Mouse (Mus musculus) limb, embryonic 15.5 days (tissue): ENCODE results near the gene Rcor1. TPM values are rescaled to one million over a fixed set of nuclear protein-coding genes. Genes with fewer than 3 reads are reported as not detected.
A peak's percentile ranks its signal among the peaks of the same experiment; 100 is the strongest.

Experiments used
- ATAC-seq: fragments of 200-750 bp; cut with Nextera tagmentation; 2 replicates; pipeline ENCODE4 v1.8.0; 2017; ENCODE audit warnings: low read depth, moderate TSS enrichment; ENCODE audit not compliant: insufficient number of reproducible peaks, low FRiP score, low TSS enrichment
- H3K27ac ChIP-seq: fragments of 300-500 bp; sonication (generic); 2 replicates; pipeline ENCODE4 v1.5.1; 2015; ENCODE audit warnings: moderate library complexity, mild to moderate bottlenecking, inconsistent platforms
- H3K27me3 ChIP-seq: fragments of 300-500 bp; sonication (generic); 2 replicates; pipeline ENCODE4 v1.6.1; 2015; ENCODE audit warnings: inconsistent platforms
- H3K36me3 ChIP-seq: fragments of 300-500 bp; sonication (generic); 2 replicates; pipeline ENCODE4 v1.6.1; 2015; ENCODE audit warnings: inconsistent platforms
- H3K4me1 ChIP-seq: fragments of 300-500 bp; sonication (generic); 2 replicates; pipeline ENCODE4 v1.6.1; 2015; ENCODE audit warnings: inconsistent platforms
- H3K4me2 ChIP-seq: fragments of 300-500 bp; sonication (generic); 2 replicates; pipeline ENCODE4 v1.6.1; 2015; ENCODE audit warnings: mild to moderate bottlenecking, inconsistent platforms
- H3K4me3 ChIP-seq: fragments of 300-500 bp; sonication (generic); 2 replicates; pipeline ENCODE4 v1.5.1; 2015; ENCODE audit warnings: mild to moderate bottlenecking, inconsistent platforms
- H3K9ac ChIP-seq: fragments of 300-500 bp; sonication (generic); 2 replicates; pipeline ENCODE4 v1.6.1; 2015; ENCODE audit warnings: inconsistent platforms
- H3K9me3 ChIP-seq: fragments of 300-500 bp; sonication (generic); 2 replicates; pipeline ENCODE4 v1.6.1; 2016; ENCODE audit warnings: inconsistent platforms
- WGBS: fragments of 180-500 bp; shearing (Covaris S2); methylation state at CpG from one replicate; pipeline ENCODE4 v1.1.7; 2015; 5-methylcytosine and 5-hydroxymethylcytosine counted together
- polyA plus RNA-seq: library from polyadenylated mRNA; unstranded; fragments of >200 nt; fragmentation: Nextera tagmentation; extraction: Ambion mirVana; gene quantifications from 2 replicates; pipeline ENCODE4 v1.2.1, GENCODE M21; 2015

Gene Rcor1
- polyA plus RNA-seq, 1 experiment from 2014 or later = 13.5 TPM

GRCm38 (mm10) chr12:111111176-111111575, 72.0 kb downstream of the Rcor1 start:
- 90% methylated on average over 8 of the region's 8 CpGs for WGBS
- no peak overlapping the region for H3K4me2 ChIP-seq
- no peaks in the 10 kb centered on the region for H3K4me1 ChIP-seq
- ATAC-seq = no peak
- H3K9ac ChIP-seq = no peak overlapping the region
- no peak overlapping the region for H3K4me3 ChIP-seq
- no peaks in the 10 kb centered on the region for H3K27me3 ChIP-seq
- H3K9me3 ChIP-seq = no peaks in the 10 kb centered on the region
- peaks cover 88% of the 10 kb centered on the region for H3K36me3 ChIP-seq
- no peak overlapping the region for H3K27ac ChIP-seq

- 94% methylated on average over 5 of the region's 5 CpGs for WGBS
- H3K27me3 ChIP-seq = no peaks in the 10 kb centered on the region
- no peak overlapping the region for H3K9ac ChIP-seq
- H3K4me1 ChIP-seq = no peaks in the 10 kb centered on the region
- H3K9me3 ChIP-seq = no peaks in the 10 kb centered on the region
- no peak overlapping the region for H3K4me2 ChIP-seq
- no peak for ATAC-seq
- no peak overlapping the region for H3K4me3 ChIP-seq
- no peak overlapping the region for H3K27ac ChIP-seq
- H3K36me3 ChIP-seq = peaks cover 84% of the 10 kb centered on the region
Measured at GRCm38 (mm10) chr12:111114593-111114992, 75.4 kb downstream of the Rcor1 start.

GRCm38 (mm10) chr12:111119506-111120085, 80.4 kb downstream of the Rcor1 start:
- H3K4me1 ChIP-seq = no peaks in the 10 kb centered on the region
- WGBS = 95% methylated on average over 5 of the region's 5 CpGs
- H3K4me2 ChIP-seq = no peak overlapping the region
- ATAC-seq = no peak
- peaks cover 44% of the 10 kb centered on the region for H3K36me3 ChIP-seq
- no peaks in the 10 kb centered on the region for H3K27me3 ChIP-seq
- H3K4me3 ChIP-seq = no peak overlapping the region
- no peak overlapping the region for H3K9ac ChIP-seq
- H3K27ac ChIP-seq = no peak overlapping the region
- H3K9me3 ChIP-seq = no peaks in the 10 kb centered on the region

GRCm38 (mm10) chr12:111120976-111121645, 82.0 kb downstream of the Rcor1 start:
- Histone ChIP-seq H3K4me2 (no peak overlapping the region), H3K9ac (no peak overlapping the region), H3K36me3 (peaks cover 33% of the 10 kb centered on the region), H3K9me3 (no peaks in the 10 kb centered on the region), H3K4me1 (no peaks in the 10 kb centered on the region; the same call in 1 of the 2 replicates), H3K27ac (no peak overlapping the region), H3K4me3 (no peak overlapping the region), H3K27me3 (no peaks in the 10 kb centered on the region)
- no peak for ATAC-seq
- 89% methylated on average over 9 of the region's 9 CpGs for WGBS

GRCm38 (mm10) chr12:111122332-111122852, 83.2 kb downstream of the Rcor1 start:
- H3K27me3 ChIP-seq = no peaks in the 10 kb centered on the region
- no peak overlapping the region for H3K4me3 ChIP-seq
- H3K9ac ChIP-seq = no peak overlapping the region
- H3K27ac ChIP-seq = no peak overlapping the region
- no peak for ATAC-seq
- no peaks in the 10 kb centered on the region for H3K9me3 ChIP-seq
- H3K36me3 ChIP-seq = peaks cover 21% of the 10 kb centered on the region
- H3K4me2 ChIP-seq = no peak overlapping the region
- no peaks in the 10 kb centered on the region; the same call in 1 of the 2 replicates for H3K4me1 ChIP-seq

GRCm38 (mm10) chr12:111124601-111125260, 85.6 kb downstream of the Rcor1 start:
- no peaks in the 10 kb centered on the region for H3K27me3 ChIP-seq
- no peaks in the 10 kb centered on the region for H3K9me3 ChIP-seq
- no peak overlapping the region for H3K4me2 ChIP-seq
- no peak overlapping the region for H3K27ac ChIP-seq
- H3K9ac ChIP-seq = no peak overlapping the region
- H3K36me3 ChIP-seq = peaks cover 3% of the 10 kb centered on the region
- H3K4me1 ChIP-seq = no peaks in the 10 kb centered on the region; the same call in 1 of the 2 replicates
- WGBS = 72% methylated on average over 14 of the region's 14 CpGs
- ATAC-seq = no peak
- no peak overlapping the region for H3K4me3 ChIP-seq

- no peak for ATAC-seq
- 71% methylated on average over 6 of the region's 6 CpGs for WGBS
- H3K9me3 ChIP-seq = 0 out of 2 replicates have a peak, but pooled peaks cover 2% of the 10 kb centered on the region
- no peak overlapping the region for H3K4me2 ChIP-seq
- no peaks in the 10 kb centered on the region for H3K36me3 ChIP-seq
- no peak overlapping the region for H3K4me3 ChIP-seq
- no peaks in the 10 kb centered on the region; the same call in 1 of the 2 replicates for H3K4me1 ChIP-seq
- H3K9ac ChIP-seq = no peak overlapping the region
- no peaks in the 10 kb centered on the region for H3K27me3 ChIP-seq
- H3K27ac ChIP-seq = no peak overlapping the region
Measured at GRCm38 (mm10) chr12:111125666-111126065, 86.5 kb downstream of the Rcor1 start.

GRCm38 (mm10) chr12:111134169-111134568, 95.0 kb downstream of the Rcor1 start:
- no peak for ATAC-seq
- no peak overlapping the region for H3K4me2 ChIP-seq
- 83% methylated on average over 7 of the region's 7 CpGs for WGBS
- 0 out of 2 replicates have a peak, but pooled peaks cover 2% of the 10 kb centered on the region for H3K9me3 ChIP-seq
- no peak overlapping the region; the same call in 1 of the 2 replicates for H3K27ac ChIP-seq
- peaks cover 12% of the 10 kb centered on the region for H3K4me1 ChIP-seq
- no peaks in the 10 kb centered on the region for H3K27me3 ChIP-seq
- H3K4me3 ChIP-seq = no peak overlapping the region
- no peaks in the 10 kb centered on the region for H3K36me3 ChIP-seq
- H3K9ac ChIP-seq = no peak overlapping the region

GRCm38 (mm10) chr12:111134791-111135733, 95.9 kb downstream of the Rcor1 start:
- 54% methylated on average over 19 of the region's 19 CpGs for WGBS
- H3K9ac ChIP-seq = no peak overlapping the region
- H3K4me2 ChIP-seq = no peak overlapping the region
- H3K4me1 ChIP-seq = peaks cover 12% of the 10 kb centered on the region
- no peak for ATAC-seq
- H3K9me3 ChIP-seq = 0 out of 2 replicates have a peak, but pooled peaks cover 2% of the 10 kb centered on the region
- peak overlapping the region; percentile 60 for H3K27ac ChIP-seq
- no peaks in the 10 kb centered on the region for H3K36me3 ChIP-seq
- H3K4me3 ChIP-seq = no peak overlapping the region
- H3K27me3 ChIP-seq = no peaks in the 10 kb centered on the region

- Histone ChIP-seq H3K27me3 (no peaks in the 10 kb centered on the region), H3K4me1 (peaks cover 12% of the 10 kb centered on the region), H3K4me2 (no peak overlapping the region), H3K4me3 (no peak overlapping the region), H3K9ac (no peak overlapping the region), H3K27ac (no peak overlapping the region), H3K36me3 (no peaks in the 10 kb centered on the region), H3K9me3 (no peaks in the 10 kb centered on the region)
- 60% methylated on average over 3 of the region's 3 CpGs for WGBS
- no peak for ATAC-seq
Measured at GRCm38 (mm10) chr12:111135953-111136352, 96.8 kb downstream of the Rcor1 start.

- Histone ChIP-seq H3K27ac (no peak overlapping the region), H3K27me3 (no peaks in the 10 kb centered on the region), H3K4me2 (no peak overlapping the region), H3K9ac (no peak overlapping the region), H3K4me3 (no peak overlapping the region), H3K9me3 (no peaks in the 10 kb centered on the region), H3K4me1 (peaks cover 12% of the 10 kb centered on the region), H3K36me3 (no peaks in the 10 kb centered on the region)
- 75% methylated on average over 2 of the region's 2 CpGs for WGBS
- no peak for ATAC-seq
Measured at GRCm38 (mm10) chr12:111137079-111137478, 97.9 kb downstream of the Rcor1 start.
